Mouse (Mus musculus) CD8-positive naive resting alpha-beta T cell, adult 57 days (primary cell): Measurements from ENCODE around the gene Spsb2. TPM values are rescaled to one million over a fixed set of nuclear protein-coding genes. Genes with fewer than 3 reads are reported as not detected.

ENCODE experiments used
- total RNA-seq: library from RNA; stranded (reverse); gene quantifications from one replicate; pipeline ENCODE4 v1.2.4, GENCODE M21; 2023

Gene Spsb2
- 3.6 TPM for total RNA-seq

DNA sequence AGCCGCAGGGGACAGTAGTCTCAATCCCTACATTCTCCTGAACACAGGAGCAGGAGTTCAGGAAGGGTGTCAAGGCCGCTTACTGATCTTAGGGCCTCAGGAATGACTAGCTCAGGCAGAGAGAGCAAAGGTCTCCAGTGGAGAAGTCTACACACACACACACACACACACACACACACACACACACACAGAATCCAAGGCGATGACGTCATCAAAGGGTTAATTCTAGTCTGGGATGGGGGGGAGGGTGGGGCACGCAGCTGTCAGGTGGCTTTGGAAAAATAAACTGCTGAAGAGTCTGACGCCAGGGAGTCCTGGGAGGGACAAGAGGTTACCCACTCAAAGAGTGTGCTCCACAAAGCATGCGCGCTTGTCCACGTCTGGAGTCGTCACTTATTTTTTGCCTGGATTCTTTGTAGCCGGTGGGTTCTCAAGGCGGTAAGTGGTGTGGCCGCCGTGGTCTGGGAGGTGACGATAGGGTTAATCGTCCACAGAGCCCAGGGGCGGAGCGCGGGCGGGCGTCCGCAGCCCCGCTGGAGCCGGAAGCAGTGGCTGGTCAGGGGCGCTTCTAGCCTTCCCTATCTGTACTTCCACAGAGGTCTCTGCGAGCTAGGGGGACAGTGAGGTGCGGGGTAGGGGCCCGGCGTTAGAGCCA, at the start of gene Spsb2:
Gene Spsb2 (plus strand): TSS at position 304 of the 655 bp plus-strand sequence.

GRCm38 (mm10) chr6:124769101-124769765, 39.2 kb upstream of the Spsb2 start, which contains the start of gene Eno2:
Eno2 (minus strand) TSS chr6:124769673.

DNA sequence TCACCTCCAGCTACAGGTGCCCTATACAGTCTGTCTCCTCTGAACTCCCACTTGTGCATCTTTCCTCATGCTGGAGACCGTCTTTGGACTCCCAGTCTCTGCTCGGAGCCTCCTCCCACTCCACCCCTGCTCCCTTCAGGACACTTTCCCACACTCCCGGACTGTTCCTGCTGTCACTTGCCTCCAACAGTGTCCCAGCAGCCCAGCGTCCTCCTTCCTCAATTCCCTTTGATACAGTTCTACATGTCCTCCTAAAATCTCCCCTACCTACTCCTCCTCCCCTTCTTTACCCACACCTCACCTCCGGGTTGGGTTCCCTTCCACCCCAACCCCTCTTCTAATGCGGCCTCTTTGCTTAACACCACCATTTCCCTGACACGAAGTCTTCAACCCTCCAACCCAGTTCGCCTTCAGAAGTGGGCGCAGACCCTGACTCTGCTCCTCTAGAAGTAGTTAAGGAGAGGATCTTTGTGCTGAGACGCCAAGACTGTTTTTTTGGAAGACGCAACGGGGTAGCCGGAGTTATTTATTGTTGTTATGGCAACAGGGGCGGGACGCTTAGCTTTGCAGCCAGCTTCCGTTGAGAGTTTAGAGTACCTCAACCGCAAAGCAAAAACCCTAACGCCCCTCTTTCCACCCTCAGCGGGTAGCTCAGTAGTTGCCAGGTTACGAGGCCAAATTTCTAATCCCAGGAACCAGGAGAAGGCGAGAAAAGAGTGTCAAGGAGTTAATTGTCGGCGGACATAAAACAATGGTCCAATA, 29.1 kb upstream of the Spsb2 start, which contains the start of gene Lrrc23:
Gene Lrrc23 (minus strand): TSS at position 506 of the 762 bp plus-strand sequence.

DNA sequence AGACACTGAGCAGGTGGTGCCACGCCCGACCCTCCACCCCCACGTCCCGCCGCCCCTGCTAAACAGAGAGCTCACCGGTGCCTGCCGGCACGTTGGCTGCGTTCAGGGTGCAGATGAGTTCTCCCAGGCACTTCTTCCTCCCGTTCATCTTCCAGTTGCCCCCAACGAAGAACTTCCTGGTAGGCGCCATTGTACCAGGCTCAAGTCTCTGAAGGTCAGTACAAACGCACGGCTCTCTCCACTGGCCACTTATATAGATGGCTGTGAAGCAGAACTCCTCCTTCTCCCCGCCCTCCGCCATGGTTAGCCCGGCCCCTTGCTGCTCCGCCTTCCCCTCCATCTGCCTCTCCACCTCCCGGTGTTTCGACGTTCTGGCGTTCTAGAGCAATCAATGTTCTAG, 5.5 kb downstream of the Spsb2 start, which contains the start of gene Tpi1:
Gene Tpi1 (minus strand): TSS at position 364 of the 400 bp plus-strand sequence.

GRCm38 (mm10) chr6:124828868-124829798, 20.7 kb downstream of the Spsb2 start, which contains the start of the genes Usp5 and Cdca3:
Usp5 (minus strand) TSS chr6:124829484.
Cdca3 (plus strand) TSS chr6:124829547.

DNA sequence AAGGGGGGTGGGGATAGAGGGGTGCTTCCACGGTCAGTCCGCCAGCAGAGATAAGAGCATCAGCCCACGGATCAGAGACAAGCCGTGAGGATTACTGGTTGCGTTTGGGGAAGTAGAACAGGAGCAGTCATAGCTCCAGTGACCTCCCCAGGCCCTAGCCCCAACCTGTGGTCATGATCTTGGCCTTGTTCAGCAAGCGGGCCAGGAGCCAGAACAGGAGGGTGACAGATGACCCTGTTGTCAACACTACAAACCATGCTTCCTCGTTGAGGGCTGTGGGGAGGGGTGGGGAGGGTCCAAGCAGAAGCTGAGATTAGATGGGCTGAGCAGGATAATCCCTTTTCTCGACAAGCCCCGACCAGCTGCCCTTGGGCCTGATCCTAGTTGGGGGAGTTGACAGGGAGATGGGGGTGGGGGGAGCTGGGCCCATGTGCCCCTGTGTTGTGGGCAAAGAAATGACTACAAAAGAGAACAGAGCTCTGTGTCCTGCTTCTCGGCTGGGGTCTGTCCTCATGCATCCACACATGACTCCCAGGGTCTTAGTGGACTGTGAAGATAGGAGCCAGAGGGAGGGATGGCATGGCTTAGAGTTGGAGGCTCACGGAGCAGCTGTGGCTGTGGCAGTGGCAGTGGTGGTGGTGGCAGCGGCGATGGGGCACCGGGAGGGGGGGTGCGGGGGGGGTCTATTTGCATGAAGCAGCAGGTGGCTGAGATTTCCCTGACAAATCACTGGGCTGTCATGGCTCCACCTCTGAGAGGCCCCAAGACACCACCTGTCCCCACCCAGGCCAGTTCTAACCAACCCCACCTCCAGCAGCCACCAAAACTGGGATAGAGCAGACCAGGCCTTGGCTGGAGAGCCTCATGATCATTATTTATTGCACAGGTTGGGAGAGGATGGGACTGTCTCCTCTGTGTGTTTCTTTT, 32.0 kb downstream of the Spsb2 start, which contains the start of gene Gnb3:
Gene Gnb3 (minus strand): TSS at position 35 of the 927 bp plus-strand sequence.

GRCm38 (mm10) chr6:124856916-124857839, 48.7 kb downstream of the Spsb2 start, which contains the start of gene P3h3:
P3h3 (minus strand) TSS chr6:124857752.

Other genes starting within 250 kb of the Spsb2 start
- not detected for gene C1rb, start 238.4 kb upstream of the Spsb2 start, total RNA-seq
- gene C1s2, start 172.6 kb upstream of the Spsb2 start, total RNA-seq: not detected
- 56.7 TPM for gene Lpcat3, start 145.6 kb upstream of the Spsb2 start, total RNA-seq
- 154 TPM for gene Emg1, start 96.5 kb upstream of the Spsb2 start, total RNA-seq
- gene Phb2, start 96.3 kb upstream of the Spsb2 start, total RNA-seq: 159 TPM
- 191 TPM for gene Ptpn6, start 69.9 kb upstream of the Spsb2 start, total RNA-seq
- 226 TPM for gene Grcc10, start 67.3 kb upstream of the Spsb2 start, total RNA-seq
- gene Gm45234, start 52.6 kb upstream of the Spsb2 start, total RNA-seq: 3.8 TPM
- 107 TPM for gene Atn1, start 52.1 kb upstream of the Spsb2 start, total RNA-seq
- gene Eno2, start 39.0 kb upstream of the Spsb2 start, total RNA-seq: 1.4 TPM
- 10.1 TPM for gene Lrrc23, start 28.9 kb upstream of the Spsb2 start, total RNA-seq
- 26.1 TPM for gene Tpi1, start 5.6 kb downstream of the Spsb2 start, total RNA-seq
- gene Usp5, start 20.8 kb downstream of the Spsb2 start, total RNA-seq: 79.3 TPM
- gene Cdca3, start 20.9 kb downstream of the Spsb2 start, total RNA-seq: 2.0 TPM
- not detected for gene Gnb3, start 31.6 kb downstream of the Spsb2 start, total RNA-seq
- gene P3h3, start 49.1 kb downstream of the Spsb2 start, total RNA-seq: not detected
- not detected for gene Gpr162, start 55.3 kb downstream of the Spsb2 start, total RNA-seq
- gene Cd4, start 79.6 kb downstream of the Spsb2 start, total RNA-seq: 9.1 TPM
- 0.83 TPM for gene Lag3, start 103.0 kb downstream of the Spsb2 start, total RNA-seq
- 25.0 TPM for gene Ptms, start 111.4 kb downstream of the Spsb2 start, total RNA-seq
- gene Mlf2, start 122.7 kb downstream of the Spsb2 start, total RNA-seq: 77.4 TPM
- 33.3 TPM for gene Cops7a, start 156.9 kb downstream of the Spsb2 start, total RNA-seq
- 0.21 TPM for gene Pianp, start 188.0 kb downstream of the Spsb2 start, total RNA-seq
- 68.9 TPM for gene Zfp384, start 200.5 kb downstream of the Spsb2 start, total RNA-seq
- 83.2 TPM for gene Ing4, start 231.1 kb downstream of the Spsb2 start, total RNA-seq
- gene Acrbp, start 241.0 kb downstream of the Spsb2 start, total RNA-seq: 15.9 TPM